Mouse (Mus musculus) hindbrain, embryonic 11.5 days (tissue): ENCODE results near the gene Cenpa. TPM values are rescaled to one million over a fixed set of nuclear protein-coding genes. Genes with fewer than 3 reads are reported as not detected.

Experiments used
- ATAC-seq: fragments of 200-750 bp; cut with Nextera tagmentation; 2 replicates; pipeline ENCODE4 v1.8.0; 2017; ENCODE audit warnings: mild to moderate bottlenecking, moderate TSS enrichment, moderate library complexity; ENCODE audit not compliant: low FRiP score
- DNase-seq: peaks from one replicate; pipeline ENCODE4 v3.0.0-alpha.2; 2015; ENCODE audit warnings: low spot score
- H3K27ac ChIP-seq: fragments of 300-500 bp; sonication (generic); 2 replicates; pipeline ENCODE4 v1.5.1; 2014; ENCODE audit warnings: mild to moderate bottlenecking, low read depth, low read length
- H3K27me3 ChIP-seq: fragments of 300-500 bp; sonication (generic); 2 replicates; pipeline ENCODE4 v1.6.1; 2014; ENCODE audit warnings: mild to moderate bottlenecking, low read length, moderate library complexity, mixed read lengths; ENCODE audit not compliant: control insufficient read depth, insufficient read depth
- H3K36me3 ChIP-seq: fragments of 300-500 bp; sonication (generic); 2 replicates; pipeline ENCODE4 v1.6.1; 2014; ENCODE audit warnings: mild to moderate bottlenecking, low read length, moderate library complexity, mixed read lengths; ENCODE audit not compliant: control insufficient read depth, insufficient read depth
- H3K4me1 ChIP-seq: fragments of 300-500 bp; sonication (generic); replicated peaks from 2 replicates; pipeline ENCODE4 v1.6.1; 2014; ENCODE audit warnings: low read length, mixed read lengths; ENCODE audit not compliant: control insufficient read depth, insufficient read depth
- H3K4me2 ChIP-seq: fragments of 300-500 bp; sonication (generic); replicated peaks from 2 replicates; pipeline ENCODE4 v1.6.1; 2014; ENCODE audit warnings: mild to moderate bottlenecking, low read depth, low read length
- H3K4me3 ChIP-seq: fragments of 300-500 bp; sonication (generic); 2 replicates; pipeline ENCODE4 v1.5.1; 2014; ENCODE audit warnings: low read depth, low read length
- H3K9ac ChIP-seq: fragments of 300-500 bp; sonication (generic); 2 replicates; pipeline ENCODE4 v1.6.1; 2014; ENCODE audit warnings: low read depth, low read length
- H3K9me3 ChIP-seq: fragments of 300-500 bp; sonication (generic); 2 replicates; pipeline ENCODE4 v1.6.1; 2016; ENCODE audit warnings: low read length; ENCODE audit not compliant: control insufficient read depth
- WGBS: fragments of 180-500 bp; shearing (Covaris S2); extraction: QIAGEN DNeasy Blood & Tissue Kit; methylation state at CpG from one replicate; pipeline ENCODE4 v1.1.7; 2014; 5-methylcytosine and 5-hydroxymethylcytosine counted together
- polyA plus RNA-seq: library from polyadenylated mRNA; unstranded; fragments of >200 nt; fragmentation: Nextera tagmentation; extraction: Ambion mirVana; gene quantifications from 2 replicates; pipeline ENCODE4 v1.2.1, GENCODE M21; 2014

The Cenpa gene
- polyA plus RNA-seq, 1 experiment from 2014 or later: 324 TPM

GRCm38 (mm10) chr5:30650756-30651155 is 15.8 kb upstream of the Cenpa start:
- no peak for ATAC-seq
- WGBS: 79% methylated on average over 3 of the region's 3 CpGs

GRCm38 (mm10) chr5:30651554-30651953 is 15.0 kb upstream of the Cenpa start:
- ATAC-seq: no peak
- DNase-seq: no peak
- peaks cover 6% of the 10 kb centered on the region; the same call in 1 of the 2 replicates for H3K4me1 ChIP-seq
- H3K4me2 ChIP-seq: no peak overlapping the region
- H3K27me3 ChIP-seq: no peaks in the 10 kb centered on the region
- no peaks in the 10 kb centered on the region for H3K36me3 ChIP-seq
- WGBS: 90% methylated on average over 3 of the region's 3 CpGs
- H3K4me3 ChIP-seq: no peak overlapping the region
- H3K9me3 ChIP-seq: no peaks in the 10 kb centered on the region
- no peak overlapping the region for H3K27ac ChIP-seq
- H3K9ac ChIP-seq: no peak overlapping the region

More at GRCm38 (mm10) chr5:30650756-30651155, 15.8 kb upstream of the Cenpa start:
- Histone ChIP-seq H3K27ac (no peak overlapping the region), H3K4me1 (peaks cover 6% of the 10 kb centered on the region; the same call in 1 of the 2 replicates), H3K4me2 (no peak overlapping the region), H3K4me3 (no peak overlapping the region), H3K27me3 (no peaks in the 10 kb centered on the region), H3K9ac (no peak overlapping the region), H3K36me3 (no peaks in the 10 kb centered on the region), H3K9me3 (no peaks in the 10 kb centered on the region)
- no peak for DNase-seq

DNA sequence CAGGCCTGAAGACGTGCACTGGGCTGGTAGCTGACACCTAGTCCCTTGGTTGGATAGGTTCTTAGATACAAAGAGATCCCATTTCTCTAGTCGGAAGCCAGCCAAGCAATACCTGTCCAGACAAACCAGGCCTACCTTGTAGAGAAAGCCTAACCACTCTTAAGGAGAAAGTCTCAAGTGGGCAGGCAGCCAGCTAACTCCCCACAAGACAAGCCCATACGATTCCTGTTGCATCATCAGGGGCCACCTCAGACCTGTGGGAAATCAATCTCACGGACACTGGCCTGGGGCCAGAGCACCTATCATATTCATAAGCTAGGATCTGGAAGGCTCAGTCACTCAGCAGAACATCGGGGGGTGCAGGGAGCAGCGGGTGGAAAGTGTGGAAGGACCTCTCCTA is 13.3 kb upstream of the Cenpa start:
- Histone ChIP-seq H3K4me1 (peaks cover 5% of the 10 kb centered on the region; the same call in 1 of the 2 replicates), H3K36me3 (no peaks in the 10 kb centered on the region), H3K9me3 (no peaks in the 10 kb centered on the region), H3K27me3 (no peaks in the 10 kb centered on the region), H3K27ac (no peak overlapping the region), H3K4me2 (no peak overlapping the region), H3K9ac (no peak overlapping the region), H3K4me3 (no peak overlapping the region)
- DNase-seq (no peak), ATAC-seq (no peak)
- WGBS: 88% methylated on average over 6 of the region's 6 CpGs

GRCm38 (mm10) chr5:30655042-30655441 is 11.5 kb upstream of the Cenpa start:
- H3K36me3 ChIP-seq: no peaks in the 10 kb centered on the region
- WGBS: 85% methylated on average over 8 of the region's 8 CpGs

DNA sequence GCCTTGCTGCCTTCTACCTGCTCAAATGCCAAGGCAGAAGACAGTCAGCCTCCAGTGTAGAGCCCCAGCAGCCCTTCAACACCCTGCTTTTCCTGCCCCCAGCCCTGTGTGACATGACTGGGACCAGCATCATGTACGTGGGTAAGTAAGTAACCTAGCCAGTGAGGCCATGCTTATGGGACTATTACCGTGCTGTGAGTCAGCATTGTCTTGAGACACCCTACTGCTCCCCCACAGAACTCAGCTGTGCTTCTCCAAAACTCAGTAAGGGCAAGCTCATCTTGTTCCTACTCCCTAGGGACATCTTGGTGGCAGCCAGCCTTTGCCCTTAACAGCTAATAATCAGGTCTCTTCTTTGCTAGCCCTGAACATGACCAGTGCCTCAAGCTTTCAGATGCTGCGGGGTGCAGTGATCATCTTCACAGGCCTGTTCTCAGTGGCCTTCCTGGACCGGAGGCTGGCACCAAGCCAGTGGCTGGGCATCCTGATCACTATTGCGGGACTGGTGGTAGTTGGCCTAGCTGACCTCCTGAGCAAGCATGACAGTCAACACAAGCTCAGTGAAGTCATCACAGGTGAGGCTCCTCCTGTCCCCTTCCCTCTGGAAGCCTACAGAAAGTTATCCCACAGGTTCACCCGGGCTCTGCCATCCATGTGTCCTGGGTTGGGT is 10.9 kb upstream of the Cenpa start:
- Histone ChIP-seq H3K4me2 (no peak overlapping the region), H3K4me1 (no peaks in the 10 kb centered on the region), H3K4me3 (no peak overlapping the region), H3K9ac (no peak overlapping the region), H3K9me3 (no peaks in the 10 kb centered on the region), H3K27ac (no peak overlapping the region), H3K36me3 (no peaks in the 10 kb centered on the region), H3K27me3 (no peaks in the 10 kb centered on the region)
- WGBS: 92% methylated on average over 6 of the region's 6 CpGs
- DNase-seq (no peak), ATAC-seq (no peak)

More at GRCm38 (mm10) chr5:30655042-30655441, 11.5 kb upstream of the Cenpa start:
- H3K9ac ChIP-seq: no peak overlapping the region
- no peak overlapping the region for H3K27ac ChIP-seq
- ATAC-seq: no peak
- H3K4me3 ChIP-seq: no peak overlapping the region
- DNase-seq: no peak
- H3K9me3 ChIP-seq: no peaks in the 10 kb centered on the region
- no peaks in the 10 kb centered on the region for H3K4me1 ChIP-seq
- H3K4me2 ChIP-seq: no peak overlapping the region
- H3K27me3 ChIP-seq: no peaks in the 10 kb centered on the region

- no peak overlapping the region for H3K4me3 ChIP-seq
- H3K4me1 ChIP-seq: no peaks in the 10 kb centered on the region
- DNase-seq (no peak), ATAC-seq (no peak)
- no peak overlapping the region for H3K27ac ChIP-seq
- H3K9ac ChIP-seq: no peak overlapping the region
- H3K36me3 ChIP-seq: no peaks in the 10 kb centered on the region
- H3K27me3 ChIP-seq: no peaks in the 10 kb centered on the region
- H3K4me2 ChIP-seq: no peak overlapping the region
- H3K9me3 ChIP-seq: no peaks in the 10 kb centered on the region
- whole genome bisulfite sequencing: 75% methylated on average over 4 of the region's 4 CpGs
These were observed 7.5 kb upstream of the Cenpa start for GRCm38 (mm10) chr5:30659042-30659441.

DNA sequence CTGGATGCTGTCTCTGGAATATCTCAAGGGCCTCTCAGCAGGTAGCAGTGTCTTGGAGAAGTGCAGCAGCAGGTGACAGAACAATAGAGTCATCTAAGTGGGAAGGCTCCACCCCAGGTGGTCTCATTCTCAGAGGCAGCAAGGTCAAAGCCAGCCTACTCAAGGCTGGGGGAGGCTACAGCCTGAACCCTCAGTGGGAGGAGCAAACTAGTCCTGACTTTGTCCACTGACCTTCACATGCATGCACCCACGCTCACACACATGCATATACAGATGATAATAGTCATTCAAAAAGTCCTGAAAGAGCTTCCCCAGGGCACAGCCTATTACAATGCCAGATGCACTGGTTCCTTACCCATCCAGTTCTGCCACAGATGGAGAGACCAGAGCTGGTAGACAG is 6.3 kb upstream of the Cenpa start:
- ATAC-seq: no peak
- H3K4me1 ChIP-seq: no peaks in the 10 kb centered on the region

GRCm38 (mm10) chr5:30660813-30661212 is 5.8 kb upstream of the Cenpa start:
- Histone ChIP-seq H3K4me3 (no peak overlapping the region), H3K4me1 (no peaks in the 10 kb centered on the region), H3K27ac (no peak overlapping the region), H3K27me3 (no peaks in the 10 kb centered on the region), H3K36me3 (no peaks in the 10 kb centered on the region), H3K9me3 (no peaks in the 10 kb centered on the region), H3K9ac (no peak overlapping the region), H3K4me2 (no peak overlapping the region)
- DNase-seq (no peak), ATAC-seq (no peak)
- WGBS: 95% methylated on average over 5 of the region's 5 CpGs

More for the DNA sequence above, 6.3 kb upstream of the Cenpa start:
- Histone ChIP-seq H3K9me3 (no peaks in the 10 kb centered on the region), H3K27me3 (no peaks in the 10 kb centered on the region), H3K27ac (no peak overlapping the region), H3K4me2 (no peak overlapping the region), H3K36me3 (no peaks in the 10 kb centered on the region), H3K9ac (no peak overlapping the region), H3K4me3 (no peak overlapping the region)
- WGBS: 79% methylated on average over 1 of the region's 1 CpGs
- DNase-seq: no peak

DNA sequence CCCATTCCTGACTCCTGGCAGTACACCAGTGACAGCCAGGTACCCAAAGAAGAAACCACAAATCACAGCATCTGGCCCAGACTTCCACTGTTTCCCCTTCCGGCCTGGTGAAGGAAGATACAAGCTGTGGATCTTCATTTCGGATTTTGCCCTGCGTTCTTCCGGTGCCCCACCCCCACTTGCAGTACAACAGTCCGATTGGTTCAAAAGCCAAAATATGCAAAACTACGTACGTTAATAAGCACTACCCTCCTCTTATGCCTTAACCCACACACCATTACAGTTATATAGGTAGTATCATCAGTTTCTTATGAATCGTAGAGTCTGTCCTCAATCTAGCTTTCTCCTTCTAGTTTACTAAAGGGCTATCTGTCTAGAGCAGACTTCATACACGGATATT is 1.2 kb upstream of the Cenpa start:
- Histone ChIP-seq H3K4me3 (no peak overlapping the region), H3K9ac (no peak overlapping the region), H3K4me2 (no peak overlapping the region), H3K27ac (no peak overlapping the region), H3K36me3 (no peaks in the 10 kb centered on the region; the same call in 1 of the 2 replicates), H3K27me3 (no peaks in the 10 kb centered on the region), H3K4me1 (peaks cover 3% of the 10 kb centered on the region), H3K9me3 (no peaks in the 10 kb centered on the region)
- DNase-seq (no peak), ATAC-seq (no peak)
- WGBS: 87% methylated on average over 9 of the region's 9 CpGs
